Mouse (Mus musculus) lung, embryonic 14.5 days (tissue): Measurements from ENCODE around the gene Pomgnt1. TPM values are rescaled to one million over a fixed set of nuclear protein-coding genes. Genes with fewer than 3 reads are reported as not detected.

Experiments
- ATAC-seq: fragments of 200-750 bp; cut with Nextera tagmentation; 2 replicates; pipeline ENCODE4 v1.8.0; 2017; ENCODE audit warnings: mild to moderate bottlenecking, moderate TSS enrichment, moderate library complexity; ENCODE audit not compliant: insufficient read depth
- DNase-seq: peaks from one replicate; pipeline ENCODE4 v3.0.0-alpha.2; 2015
- H3K27ac ChIP-seq: fragments of 300-500 bp; sonication (generic); 2 replicates; pipeline ENCODE4 v1.5.1; 2014; ENCODE audit warnings: low read depth, mild to moderate bottlenecking, moderate library complexity
- H3K27me3 ChIP-seq: fragments of 300-500 bp; sonication (generic); 2 replicates; pipeline ENCODE4 v1.6.1; 2014; ENCODE audit warnings: low read length, control low read depth; ENCODE audit not compliant: insufficient read depth
- H3K36me3 ChIP-seq: fragments of 300-500 bp; sonication (generic); 2 replicates; pipeline ENCODE4 v1.6.1; 2014; ENCODE audit warnings: control low read depth; ENCODE audit not compliant: insufficient read depth
- H3K4me1 ChIP-seq: fragments of 300-500 bp; sonication (generic); 2 replicates; pipeline ENCODE4 v1.6.1; 2014; ENCODE audit warnings: antibody characterized with exemption, control low read depth; ENCODE audit not compliant: insufficient read depth
- H3K4me2 ChIP-seq: fragments of 300-500 bp; sonication (generic); 2 replicates; pipeline ENCODE4 v1.6.1; 2014; ENCODE audit warnings: mild to moderate bottlenecking
- H3K4me3 ChIP-seq: fragments of 300-500 bp; sonication (generic); 2 replicates; pipeline ENCODE4 v1.5.1; 2014; ENCODE audit warnings: low read depth, low read length
- H3K9ac ChIP-seq: fragments of 300-500 bp; sonication (generic); 2 replicates; pipeline ENCODE4 v1.6.1; 2014
- H3K9me3 ChIP-seq: fragments of 300-500 bp; sonication (generic); 2 replicates; pipeline ENCODE4 v1.6.1; 2016; ENCODE audit warnings: low read depth, low read length, control low read depth
- CTCF ChIP-seq: IDR thresholded peaks from 2 replicates; pipeline ENCODE4 v1.5.1; 2016; ENCODE audit warnings: antibody characterized with exemption, low read depth
- WGBS: fragments of 180-500 bp; shearing (Covaris S2); extraction: QIAGEN DNeasy Blood & Tissue Kit; methylation state at CpG from one replicate; pipeline ENCODE4 v1.1.7; 2014; 5-methylcytosine and 5-hydroxymethylcytosine counted together
- polyA plus RNA-seq: library from polyadenylated mRNA; unstranded; fragments of >200 nt; fragmentation: Nextera tagmentation; extraction: Ambion mirVana; gene quantifications from 2 replicates; pipeline ENCODE4 v1.2.1, GENCODE M21; 2014

Pomgnt1 gene
- polyA plus RNA-seq, 1 experiment from 2014 or later, result 66.5 TPM

DNA sequence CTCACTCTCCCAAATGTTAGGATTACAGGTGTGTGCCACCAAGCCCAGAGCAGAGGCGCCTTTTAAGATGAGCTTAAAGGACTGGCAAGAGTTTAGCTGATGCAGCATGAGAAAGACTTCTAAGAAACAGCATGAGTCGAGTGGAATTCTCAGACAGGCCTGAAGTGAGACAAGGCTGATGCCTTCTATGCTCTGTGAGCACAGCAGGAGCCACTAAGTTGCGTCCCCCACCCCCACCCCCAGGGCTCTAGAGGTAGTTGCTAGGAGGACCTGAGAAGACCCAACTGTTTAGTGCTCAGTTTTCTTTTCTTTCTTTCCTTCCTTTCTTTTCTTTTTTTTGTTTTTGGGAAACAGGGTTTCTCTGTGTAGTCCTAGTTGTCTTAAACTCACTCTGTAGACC, 58.4 kb downstream of the Pomgnt1 start:
- Histone ChIP-seq H3K4me2 (no peak overlapping the region), H3K27ac (no peak overlapping the region), H3K36me3 (no peaks in the 10 kb centered on the region), H3K4me1 (no peaks in the 10 kb centered on the region), H3K27me3 (no peaks in the 10 kb centered on the region), H3K9ac (no peak overlapping the region), H3K4me3 (no peak overlapping the region), H3K9me3 (no peaks in the 10 kb centered on the region)
- WGBS, result 48% methylated on average over 3 of the region's 3 CpGs
- DNase-seq, result no peak
- ATAC-seq, result no peak
- no peak for TF ChIP-seq CTCF

DNA sequence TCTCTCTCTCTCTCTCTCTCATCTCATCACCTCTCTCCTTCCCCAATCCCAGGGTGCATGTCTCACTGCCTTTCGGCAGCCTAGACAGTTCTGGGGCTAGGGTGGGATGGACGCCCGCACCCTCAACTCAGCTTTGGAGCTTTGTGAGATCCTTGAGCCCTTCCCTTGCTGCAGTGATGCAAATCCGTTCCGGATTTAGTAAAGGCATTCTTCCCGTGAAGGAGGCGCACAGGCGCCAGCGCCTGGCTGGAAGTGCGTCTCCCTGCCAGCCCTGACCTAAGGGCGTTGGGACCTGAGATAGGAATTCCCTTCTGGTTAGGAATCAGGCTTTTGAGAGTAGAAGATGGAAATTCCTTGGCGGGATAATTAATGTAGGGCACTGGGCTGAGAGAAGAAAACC, 59.1 kb downstream of the Pomgnt1 start:
- Histone ChIP-seq H3K4me3 (no peak overlapping the region), H3K9ac (no peak overlapping the region), H3K9me3 (no peaks in the 10 kb centered on the region), H3K27me3 (no peaks in the 10 kb centered on the region), H3K4me1 (no peaks in the 10 kb centered on the region), H3K27ac (no peak overlapping the region), H3K4me2 (peak overlapping the region; percentile 40), H3K36me3 (no peaks in the 10 kb centered on the region)
- TF ChIP-seq CTCF, result no peak
- WGBS, result 5% methylated on average over 12 of the region's 12 CpGs
- DNase-seq (peak; percentile 55), ATAC-seq (no peak)

DNA sequence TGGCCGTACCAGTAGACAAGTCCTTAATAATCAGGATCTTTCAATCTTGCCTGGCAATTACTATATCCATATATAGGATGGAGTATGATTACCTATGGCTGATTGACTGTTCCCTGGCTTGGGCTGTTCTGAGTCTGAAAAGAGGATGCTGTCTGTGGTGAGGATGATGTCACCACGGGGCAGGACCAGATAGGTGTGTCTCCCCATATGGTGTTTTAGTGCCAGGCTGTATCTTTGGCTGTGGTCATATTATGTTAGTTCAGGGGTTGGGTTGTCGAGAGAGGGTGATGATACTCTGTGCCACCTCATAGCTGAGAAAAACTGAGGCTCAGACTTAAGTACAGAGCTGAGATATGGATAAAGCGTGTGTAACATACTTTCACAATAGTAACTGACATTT, 61.4 kb downstream of the Pomgnt1 start:
- Histone ChIP-seq H3K4me2 (no peak overlapping the region), H3K27ac (no peak overlapping the region), H3K9me3 (no peaks in the 10 kb centered on the region), H3K36me3 (no peaks in the 10 kb centered on the region), H3K27me3 (no peaks in the 10 kb centered on the region), H3K4me1 (no peaks in the 10 kb centered on the region), H3K9ac (no peak overlapping the region), H3K4me3 (no peak overlapping the region)
- ATAC-seq, result no peak
- TF ChIP-seq CTCF, result no peak
- no peak for DNase-seq
- 78% methylated on average over 4 of the region's 4 CpGs for WGBS

DNA sequence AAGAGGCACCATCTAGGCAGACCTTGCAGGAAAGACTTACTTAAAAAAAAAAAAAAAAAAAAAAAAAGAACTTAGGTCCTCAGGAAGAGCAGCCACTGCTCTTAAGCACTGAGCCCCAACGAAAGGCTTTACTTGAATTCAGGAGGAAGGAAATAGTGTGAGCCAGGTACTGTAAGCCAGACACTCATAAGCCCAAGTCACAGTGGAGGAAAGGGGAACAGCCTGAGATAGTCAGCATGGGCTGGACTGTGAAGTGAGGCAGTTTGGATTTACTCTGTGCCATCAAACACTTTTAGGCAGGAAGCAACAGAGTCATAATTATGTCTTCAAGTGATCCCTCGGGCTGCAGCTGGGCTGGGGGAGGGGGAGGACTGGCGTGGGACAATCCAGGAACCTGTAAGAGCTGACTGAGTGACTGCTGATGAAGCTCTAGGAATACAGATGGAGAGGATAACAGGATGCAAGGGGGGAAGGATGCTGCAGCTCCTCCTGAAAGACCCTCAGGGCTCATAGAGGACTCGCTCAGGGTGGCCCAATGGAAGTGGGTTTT, 68.7 kb downstream of the Pomgnt1 start:
- DNase-seq (no peak), ATAC-seq (no peak)
- WGBS, result 35% methylated on average over 4 of the region's 4 CpGs
- H3K27me3 ChIP-seq, result no peaks in the 10 kb centered on the region
- H3K4me2 ChIP-seq, result no peak overlapping the region
- H3K36me3 ChIP-seq, result no peaks in the 10 kb centered on the region
- H3K4me1 ChIP-seq, result no peaks in the 10 kb centered on the region; the same call in 1 of the 2 replicates
- no peak overlapping the region for H3K4me3 ChIP-seq
- H3K9ac ChIP-seq, result no peak overlapping the region
- no peak overlapping the region for H3K27ac ChIP-seq
- TF ChIP-seq CTCF, result no peak
- H3K9me3 ChIP-seq, result no peaks in the 10 kb centered on the region

DNA sequence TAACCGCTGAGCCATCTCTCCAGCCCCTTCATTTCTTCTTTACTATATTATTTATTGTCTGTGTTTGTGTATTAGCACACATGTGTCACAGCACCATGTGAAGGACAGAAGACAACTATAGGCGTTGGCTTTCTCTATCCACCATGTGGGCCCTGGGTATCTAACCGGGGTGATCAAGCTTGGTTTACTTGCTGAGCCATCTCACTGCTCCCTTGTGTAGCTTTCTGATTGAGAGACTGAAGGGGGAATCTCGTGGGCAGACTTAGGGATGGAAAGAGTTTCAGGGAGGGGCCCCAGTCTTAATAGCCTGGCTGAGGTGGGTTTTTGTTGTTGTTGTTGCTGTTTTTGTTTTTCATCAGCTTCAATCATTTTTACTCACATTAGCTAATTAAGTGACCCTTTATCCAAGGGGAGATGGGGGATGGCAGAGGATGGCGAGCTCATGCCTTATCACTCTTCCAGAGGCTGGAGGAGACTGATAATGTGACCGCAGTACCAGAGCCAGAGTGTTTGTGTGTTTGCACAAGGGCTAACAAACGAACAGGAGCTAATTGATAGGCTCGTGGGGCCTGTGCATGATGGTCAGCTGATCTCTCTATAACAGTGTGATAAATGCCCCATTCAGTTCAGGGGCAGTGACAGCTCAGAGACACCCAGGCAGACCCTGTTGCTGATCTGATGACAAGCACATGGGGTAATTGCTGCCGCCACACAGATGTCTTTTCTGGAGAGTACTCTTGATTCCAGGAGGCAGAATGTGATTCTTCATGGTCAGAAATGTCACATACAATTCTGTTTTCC, 70.1 kb downstream of the Pomgnt1 start:
- no peaks in the 10 kb centered on the region for H3K27me3 ChIP-seq
- 0 out of 2 replicates have a peak, but pooled peaks have one; percentile 35 for ATAC-seq
- DNase-seq, result no peak
- H3K9ac ChIP-seq, result no peak overlapping the region
- 38% methylated on average over 9 of the region's 9 CpGs for WGBS
- no peaks in the 10 kb centered on the region for H3K36me3 ChIP-seq
- no peak overlapping the region for H3K4me2 ChIP-seq
- H3K4me1 ChIP-seq, result no peaks in the 10 kb centered on the region; the same call in 1 of the 2 replicates
- H3K27ac ChIP-seq, result no peak overlapping the region
- no peaks in the 10 kb centered on the region for H3K9me3 ChIP-seq
- TF ChIP-seq CTCF, result no peak
- H3K4me3 ChIP-seq, result no peak overlapping the region

DNA sequence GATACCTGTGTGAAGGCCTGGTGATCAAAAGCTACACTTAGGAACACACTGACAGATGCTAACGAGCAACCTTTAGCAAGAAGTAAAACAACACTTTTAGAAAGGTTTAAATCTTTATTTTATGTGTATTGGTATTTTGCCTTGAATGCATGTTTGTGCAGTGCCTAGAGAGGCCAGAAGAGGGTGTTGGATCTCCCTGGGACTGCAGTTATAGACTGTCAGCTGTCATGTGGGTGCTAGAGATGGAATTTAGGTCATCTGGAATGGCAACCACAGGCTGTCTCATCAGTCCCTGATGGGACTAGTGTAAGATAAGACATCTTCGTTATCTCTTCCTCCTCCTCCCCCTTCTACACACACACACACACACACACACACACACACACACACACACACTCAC, 74.8 kb downstream of the Pomgnt1 start:
- Histone ChIP-seq H3K4me3 (no peak overlapping the region), H3K27ac (no peak overlapping the region), H3K9ac (no peak overlapping the region), H3K36me3 (no peaks in the 10 kb centered on the region), H3K9me3 (no peaks in the 10 kb centered on the region), H3K4me2 (no peak overlapping the region), H3K27me3 (no peaks in the 10 kb centered on the region), H3K4me1 (no peaks in the 10 kb centered on the region)
- no peak for TF ChIP-seq CTCF
- WGBS, result 70% methylated on average over 2 of the region's 2 CpGs
- no peak for DNase-seq
- no peak for ATAC-seq

DNA sequence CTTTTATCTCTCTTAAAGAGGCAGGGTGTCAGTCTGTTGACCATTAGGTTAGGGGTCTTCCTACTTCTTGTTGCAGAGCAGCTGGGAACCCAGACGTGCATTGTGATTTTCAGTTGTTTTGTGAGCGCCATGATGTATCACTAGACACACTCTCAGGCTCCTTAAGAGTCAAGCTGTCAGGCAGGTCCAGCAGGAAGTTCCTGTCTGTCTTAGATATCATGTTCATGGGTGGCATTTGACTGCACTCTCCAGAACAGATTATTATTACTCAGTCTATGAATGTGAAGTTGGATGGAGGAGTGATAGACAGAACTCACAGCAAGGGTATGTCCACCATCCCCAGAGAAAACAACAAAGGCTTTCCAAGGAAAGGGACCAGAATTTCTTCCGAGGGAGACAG, 80.8 kb downstream of the Pomgnt1 start:
- Histone ChIP-seq H3K36me3 (no peaks in the 10 kb centered on the region), H3K9ac (no peak overlapping the region), H3K9me3 (no peaks in the 10 kb centered on the region), H3K27me3 (no peaks in the 10 kb centered on the region), H3K4me3 (no peak overlapping the region), H3K27ac (no peak overlapping the region), H3K4me2 (no peak overlapping the region), H3K4me1 (no peaks in the 10 kb centered on the region)
- ATAC-seq (no peak), DNase-seq (no peak)
- no peak for TF ChIP-seq CTCF
- 53% methylated on average over 3 of the region's 3 CpGs for WGBS
